Mouse (Mus musculus) frontal cortex, postnatal 36 days (tissue): ENCODE measurements around the gene Tnf.
"Not testable (repeated sequence)": the region's sequence is repeated elsewhere in the genome, so short reads cannot be mapped to it uniquely, and the experiment has no call there.

Experiments
- DNase-seq, 2 experiments: peaks; one replicate each; pipeline ENCODE4 v3.0.0; 2022; ENCODE audit warnings: low spot score in 2 of 2

Gene Tnf

GRCm38 (mm10) chr17:35234090-35234489, 32.3 kb upstream of the Tnf start:
- DNase-seq: not testable (repeated sequence)

- no peak for DNase-seq
Observed at GRCm38 (mm10) chr17:35233114-35233980, 31.5 kb upstream of the Tnf start, which contains the start of gene Atp6v1g2. TSS of gene Atp6v1g2 (plus strand) at chr17:35233660.

- DNase-seq: no peak
Observed at GRCm38 (mm10) chr17:35232659-35233058, 30.9 kb upstream of the Tnf start.

GRCm38 (mm10) chr17:35232043-35232442, 30.2 kb upstream of the Tnf start:
- DNase-seq: peak; percentile 81 to 87

GRCm38 (mm10) chr17:35231022-35231421, 29.2 kb upstream of the Tnf start:
- DNase-seq: no peak

GRCm38 (mm10) chr17:35226561-35227046, 24.8 kb upstream of the Tnf start:
- DNase-seq: no peak

GRCm38 (mm10) chr17:35225456-35225855, 23.6 kb upstream of the Tnf start:
- no peak for DNase-seq

GRCm38 (mm10) chr17:35224641-35225040, 22.8 kb upstream of the Tnf start:
- no peak for DNase-seq

- DNase-seq: no peak
Observed at GRCm38 (mm10) chr17:35222299-35222698, 20.5 kb upstream of the Tnf start.

GRCm38 (mm10) chr17:35220156-35220952, 18.5 kb upstream of the Tnf start, which contains the start of gene Gm16181:
TSS of gene Gm16181 (plus strand) at chr17:35220834.
- DNase-seq: no peak

GRCm38 (mm10) chr17:35219601-35220041, 17.8 kb upstream of the Tnf start:
- no peak for DNase-seq

- no peak for DNase-seq
Observed at GRCm38 (mm10) chr17:35218516-35219193, 16.8 kb upstream of the Tnf start.

GRCm38 (mm10) chr17:35213071-35213470, 11.3 kb upstream of the Tnf start:
- no peak for DNase-seq

GRCm38 (mm10) chr17:35210593-35210992, 8.8 kb upstream of the Tnf start:
- no peak for DNase-seq

- DNase-seq: no peak
Observed at GRCm38 (mm10) chr17:35209785-35210535, 8.2 kb upstream of the Tnf start.

- no peak for DNase-seq
Observed at GRCm38 (mm10) chr17:35205380-35205769, 3.6 kb upstream of the Tnf start.

GRCm38 (mm10) chr17:35204494-35205379, 2.9 kb upstream of the Tnf start, which contains the start of gene Lta:
TSS of gene Lta (minus strand) at chr17:35205351.
- DNase-seq: no peak

GRCm38 (mm10) chr17:35202442-35202841, 635 bp upstream of the Tnf start:
- no peak for DNase-seq

- no peak for DNase-seq
Observed at GRCm38 (mm10) chr17:35201128-35201527, 679 bp downstream of the Tnf start.

- DNase-seq: no peak
Observed at GRCm38 (mm10) chr17:35200398-35200797, 1.4 kb downstream of the Tnf start.
